Mouse (Mus musculus) G1E (cell line): ENCODE measurements around the gene Ell.

Source experiments
- CTCF ChIP-seq: IDR thresholded peaks from 2 replicates; pipeline ENCODE4 v1.5.1; 2012; ENCODE audit warnings: low read depth, low read length, inconsistent platforms, mixed read lengths
- POLR2AphosphoS5 ChIP-seq: IDR thresholded peaks from 2 replicates; pipeline ENCODE4 v1.6.1; 2012; ENCODE audit warnings: low read depth, low read length, inconsistent platforms; ENCODE audit not compliant: insufficient replicate concordance

DNA sequence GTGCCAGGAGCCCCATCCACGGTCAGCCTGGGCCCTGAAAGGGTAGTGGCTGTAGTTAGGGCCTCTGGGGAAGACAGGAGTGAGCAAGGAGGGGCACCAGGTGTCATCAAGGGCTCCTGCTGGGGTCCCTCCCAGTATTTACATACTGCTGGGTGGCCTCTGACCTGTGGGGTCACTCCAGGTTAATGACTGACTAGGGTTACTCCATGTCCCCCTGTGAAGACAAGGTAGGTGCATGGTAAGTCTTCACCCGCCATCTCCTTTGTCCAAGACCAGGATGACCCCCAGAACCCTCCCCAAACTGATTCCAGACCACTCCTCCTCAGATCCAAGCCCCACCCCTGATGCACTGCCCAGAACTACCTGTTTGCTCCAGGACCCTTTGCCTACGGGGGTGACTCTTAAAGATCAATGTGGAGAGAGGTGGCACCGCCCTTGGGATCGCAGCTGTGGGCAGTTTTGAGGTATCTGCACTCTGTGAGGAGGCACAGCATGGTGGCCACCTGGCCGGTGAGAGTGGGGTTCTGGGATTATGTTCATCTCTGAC lies 93.2 kb downstream of the Ell start, which contains the start of gene Gdf15:
- no peak for TF ChIP-seq CTCF
- TF ChIP-seq POLR2AphosphoS5, result no peak
